Comparison of ENCODE assay signal across 22 mouse cellular contexts in the genomic region with DNA sequence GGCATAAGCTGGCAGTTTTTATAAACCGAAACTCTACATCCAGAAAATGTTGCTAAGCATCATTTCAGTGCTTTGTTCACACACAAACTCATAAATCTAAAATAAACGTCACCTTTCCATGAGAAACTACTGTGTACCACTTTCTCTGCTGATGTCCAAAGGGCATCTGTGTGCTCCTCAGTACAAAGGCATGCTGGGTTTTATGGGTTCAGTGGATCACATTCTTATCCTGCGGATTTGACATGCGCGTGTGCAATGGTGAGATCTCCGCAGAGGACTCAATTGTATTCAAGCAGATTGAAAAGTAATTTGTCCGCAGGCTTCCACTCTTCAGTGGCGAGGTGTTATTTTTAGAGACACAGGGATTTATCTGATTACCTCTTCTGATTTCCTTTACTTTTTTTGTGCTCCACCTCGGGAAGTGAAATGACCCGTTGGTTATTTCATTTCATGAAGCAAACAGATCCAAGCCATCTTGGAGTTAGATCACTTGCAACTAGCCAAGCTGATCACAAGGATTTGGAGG.
"Had no signal": no experiment of that assay in that cellular context is flagged by ENCODE, and none has a peak within 500 bp of the region (broad histone marks: within the 10 kb centered on the region; RNA-seq: fewer than 3 reads in every experiment).

No protein-coding gene starts in this region.

- H3K27ac ChIP-seq: layer of hippocampus, adult 2 months; limb, embryonic 10.5 days; limb, embryonic 13.5 days; liver, embryonic 12.5 days; liver, embryonic 15.5 days; lung, embryonic 15.5 days; midbrain, embryonic 10.5 days; midbrain, embryonic 13.5 days; neural tube, embryonic 13.5 days; stomach, postnatal 0 days had no signal

- H3K4me2 ChIP-seq: limb, embryonic 13.5 days; liver, embryonic 12.5 days; liver, embryonic 15.5 days; lung, embryonic 15.5 days; midbrain, embryonic 13.5 days; neural tube, embryonic 13.5 days had no signal

- DNase-seq: kidney, adult 8-10 months; liver; lung, adult 18-20 months; lung, postnatal 10 days; lung, postnatal 36 days; retina, postnatal 1 day; right cerebral cortex, postnatal 25 days; thymus, adult 2 months; thymus, postnatal 14 days; thymus, postnatal 4 days had no signal

- H3K4me3 ChIP-seq: layer of hippocampus, adult 2 months; limb, embryonic 10.5 days; limb, embryonic 13.5 days; liver, embryonic 12.5 days; liver, embryonic 15.5 days; lung, embryonic 15.5 days; megakaryocyte, embryonic 14.5 days; midbrain, embryonic 10.5 days; midbrain, embryonic 13.5 days; myocyte; neural tube, embryonic 13.5 days had no signal

- H3K27me3 ChIP-seq: liver, embryonic 12.5 days; liver, embryonic 15.5 days; lung, embryonic 15.5 days; midbrain, embryonic 13.5 days; neural tube, embryonic 13.5 days had no signal

- H3K4me1 ChIP-seq: liver, embryonic 12.5 days; liver, embryonic 15.5 days; midbrain, embryonic 13.5 days had no signal

- H3K9me3 ChIP-seq: limb, embryonic 10.5 days; limb, embryonic 13.5 days; liver, embryonic 12.5 days; liver, embryonic 15.5 days; lung, embryonic 15.5 days; megakaryocyte, embryonic 14.5 days; midbrain, embryonic 10.5 days; midbrain, embryonic 13.5 days; neural tube, embryonic 13.5 days had no signal

- H3K36me3 ChIP-seq: limb, embryonic 10.5 days; limb, embryonic 13.5 days; liver, embryonic 12.5 days; liver, embryonic 15.5 days; lung, embryonic 15.5 days; midbrain, embryonic 10.5 days; midbrain, embryonic 13.5 days; neural tube, embryonic 13.5 days had no signal

- H3K9ac ChIP-seq: limb, embryonic 13.5 days; liver, embryonic 12.5 days; liver, embryonic 15.5 days; lung, embryonic 15.5 days; midbrain, embryonic 13.5 days; neural tube, embryonic 13.5 days had no signal

- ATAC-seq: liver, embryonic 12.5 days; midbrain, embryonic 13.5 days had no signal
